Mouse (Mus musculus): Measurements from ENCODE around the gene Cftr. TPM values are rescaled to one million over a fixed set of nuclear protein-coding genes. Genes with fewer than 3 reads are reported as not detected.

Gene Cftr
- 0.08 and 0.15 TPM in 2 replicates for polyA plus RNA-seq (2015; fragmentation: Nextera tagmentation; extraction: Ambion mirVana)

- Histone ChIP-seq H3K36me3 (ENCODE audit: poor library complexity, severe bottlenecking) (no peaks in the 10 kb centered on the region), H3K9me3 (replicated peaks) (no peaks in the 10 kb centered on the region), H3K27me3 (peaks cover 17% of the 10 kb centered on the region; the same call in 1 of the 2 replicates), H3K4me3 (peak within 1 kb of the TSS; percentile 47), H3K4me1 (peaks cover 5% of the 10 kb centered on the region; the same call in 1 of the 2 replicates), H3K9ac (peak within 1 kb of the TSS; percentile 58), H3K4me2 (peak within 1 kb of the TSS; percentile 85), H3K27ac (no peak within 1 kb of the TSS)
- 1% methylated on average over 30 of the region's 45 CpGs for WGBS
- peak; percentile 97 for ATAC-seq
These were observed at the start of gene Cftr for GRCm38 (mm10) chr6:18170311-18170922. Gene Cftr, plus strand, starts transcription at chr6:18170687.

GRCm38 (mm10) chr6:18127206-18127983 lies 43.1 kb upstream of the Cftr start:
- no peak overlapping the region for H3K9ac ChIP-seq
- H3K9me3 ChIP-seq (replicated peaks): no peaks in the 10 kb centered on the region
- no peaks in the 10 kb centered on the region for H3K27me3 ChIP-seq
- ATAC-seq: no peak
- H3K4me1 ChIP-seq: no peaks in the 10 kb centered on the region
- 35% methylated on average over 2 of the region's 2 CpGs for WGBS
- H3K36me3 ChIP-seq (ENCODE audit: poor library complexity, severe bottlenecking): no peaks in the 10 kb centered on the region
- H3K4me2 ChIP-seq: no peak overlapping the region
- no peak overlapping the region for H3K4me3 ChIP-seq
- no peak overlapping the region for H3K27ac ChIP-seq

GRCm38 (mm10) chr6:18128059-18128458 lies 42.4 kb upstream of the Cftr start:
- WGBS: 84% methylated on average over 4 of the region's 4 CpGs
- H3K4me3 ChIP-seq: no peak overlapping the region
- no peak for ATAC-seq
- H3K9ac ChIP-seq: no peak overlapping the region
- H3K27me3 ChIP-seq: no peaks in the 10 kb centered on the region
- no peaks in the 10 kb centered on the region for H3K36me3 ChIP-seq (ENCODE audit: poor library complexity, severe bottlenecking)
- H3K9me3 ChIP-seq (replicated peaks): no peaks in the 10 kb centered on the region
- H3K4me2 ChIP-seq: no peak overlapping the region
- no peak overlapping the region for H3K27ac ChIP-seq
- H3K4me1 ChIP-seq: no peaks in the 10 kb centered on the region

DNA sequence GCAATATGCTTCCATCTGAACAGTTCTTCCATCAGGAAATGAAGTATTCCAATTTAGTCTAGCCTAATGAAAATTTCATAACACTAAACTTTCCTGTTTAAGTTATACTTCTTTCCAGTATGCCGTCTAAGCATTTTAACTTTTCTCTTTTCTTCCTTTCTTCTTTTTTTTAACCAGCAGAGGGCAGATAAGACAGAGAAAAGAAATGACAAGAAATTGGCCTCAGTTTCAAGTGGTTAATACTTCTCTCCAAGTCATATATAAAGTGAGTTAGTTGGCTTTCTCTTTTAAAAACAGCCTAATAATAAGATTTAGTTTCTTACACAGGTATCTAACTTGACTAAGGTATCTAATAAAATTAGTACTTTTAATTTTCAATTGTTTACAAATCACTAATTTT lies 35.2 kb upstream of the Cftr start:
- Histone ChIP-seq H3K27me3 (no peaks in the 10 kb centered on the region), H3K4me1 (no peaks in the 10 kb centered on the region), H3K27ac (no peak overlapping the region), H3K4me3 (no peak overlapping the region), H3K36me3 (ENCODE audit: poor library complexity, severe bottlenecking) (no peaks in the 10 kb centered on the region), H3K9ac (no peak overlapping the region), H3K9me3 (replicated peaks) (no peaks in the 10 kb centered on the region), H3K4me2 (no peak overlapping the region)
- ATAC-seq: no peak
- 66% methylated on average over 1 of the region's 1 CpGs for WGBS

GRCm38 (mm10) chr6:18153031-18153430 lies 17.5 kb upstream of the Cftr start:
- Histone ChIP-seq H3K9ac (no peak overlapping the region), H3K27me3 (no peaks in the 10 kb centered on the region), H3K4me1 (no peaks in the 10 kb centered on the region), H3K9me3 (replicated peaks) (no peaks in the 10 kb centered on the region), H3K4me2 (no peak overlapping the region), H3K27ac (no peak overlapping the region), H3K4me3 (no peak overlapping the region), H3K36me3 (ENCODE audit: poor library complexity, severe bottlenecking) (no peaks in the 10 kb centered on the region)
- ATAC-seq: no peak
- 82% methylated on average over 4 of the region's 4 CpGs for WGBS

DNA sequence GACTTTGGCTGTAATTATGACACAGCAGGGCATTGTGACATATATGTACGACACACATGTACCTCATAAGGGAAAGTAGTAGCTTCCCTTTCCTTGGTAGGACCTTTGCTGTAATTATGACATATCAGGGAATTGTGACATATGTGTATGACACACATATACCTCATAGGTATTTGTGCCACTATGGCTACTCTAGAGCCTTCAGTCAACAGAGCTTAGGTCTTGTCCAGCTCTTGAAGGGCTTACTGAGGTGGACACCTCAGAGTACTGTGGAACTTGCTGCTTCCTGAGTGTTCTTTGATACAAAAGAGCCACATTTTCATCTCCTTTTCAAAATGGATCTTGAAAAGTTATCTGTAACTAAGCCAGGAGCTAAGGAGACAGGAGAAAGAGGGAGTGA lies 869 bp upstream of the Cftr start:
- 82% methylated on average over 1 of the region's 1 CpGs for WGBS
- Histone ChIP-seq H3K27ac (no peak overlapping the region), H3K36me3 (ENCODE audit: poor library complexity, severe bottlenecking) (no peaks in the 10 kb centered on the region), H3K27me3 (peaks cover 17% of the 10 kb centered on the region; the same call in 1 of the 2 replicates), H3K9me3 (replicated peaks) (no peaks in the 10 kb centered on the region), H3K9ac (no peak overlapping the region), H3K4me2 (no peak overlapping the region), H3K4me3 (no peak overlapping the region), H3K4me1 (peaks cover 5% of the 10 kb centered on the region; the same call in 1 of the 2 replicates)
- 0 out of 2 replicates have a peak, but pooled peaks have one; percentile 36 for ATAC-seq

GRCm38 (mm10) chr6:18171614-18172013 lies 1.1 kb downstream of the Cftr start:
- H3K4me3 ChIP-seq: no peak overlapping the region
- no peak overlapping the region for H3K9ac ChIP-seq
- WGBS: 50% methylated on average over 8 of the region's 8 CpGs
- no peaks in the 10 kb centered on the region for H3K36me3 ChIP-seq (ENCODE audit: poor library complexity, severe bottlenecking)
- H3K27ac ChIP-seq: no peak overlapping the region
- H3K4me1 ChIP-seq: peaks cover 5% of the 10 kb centered on the region; the same call in 1 of the 2 replicates
- H3K9me3 ChIP-seq (replicated peaks): no peaks in the 10 kb centered on the region
- peaks cover 17% of the 10 kb centered on the region; the same call in 1 of the 2 replicates for H3K27me3 ChIP-seq
- no peak for ATAC-seq
- no peak overlapping the region for H3K4me2 ChIP-seq

DNA sequence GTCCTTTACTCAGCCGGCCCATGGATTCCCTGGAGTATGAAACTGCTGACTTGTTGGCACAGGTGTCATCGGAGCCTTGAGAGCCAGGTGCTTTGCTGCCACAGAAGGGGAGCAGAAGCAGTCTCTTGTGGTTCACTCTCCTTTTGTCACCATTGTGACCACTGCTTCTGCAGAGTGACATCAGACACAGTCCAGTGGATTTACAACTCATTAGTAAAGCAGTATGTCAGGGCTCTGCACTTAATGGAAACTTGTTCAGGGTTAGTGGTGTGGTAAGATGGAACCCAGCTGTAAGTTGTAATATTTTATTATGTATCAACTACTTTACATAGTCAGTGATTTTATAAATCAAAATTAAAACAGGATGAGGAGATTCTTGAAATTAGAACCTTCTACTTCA lies 7.0 kb downstream of the Cftr start:
- Histone ChIP-seq H3K4me1 (no peaks in the 10 kb centered on the region), H3K36me3 (ENCODE audit: poor library complexity, severe bottlenecking) (no peaks in the 10 kb centered on the region), H3K9ac (no peak overlapping the region), H3K9me3 (replicated peaks) (no peaks in the 10 kb centered on the region), H3K27me3 (no peaks in the 10 kb centered on the region), H3K4me3 (no peak overlapping the region), H3K4me2 (no peak overlapping the region), H3K27ac (no peak overlapping the region)
- ATAC-seq: no peak
- 89% methylated on average over 2 of the region's 2 CpGs for WGBS

DNA sequence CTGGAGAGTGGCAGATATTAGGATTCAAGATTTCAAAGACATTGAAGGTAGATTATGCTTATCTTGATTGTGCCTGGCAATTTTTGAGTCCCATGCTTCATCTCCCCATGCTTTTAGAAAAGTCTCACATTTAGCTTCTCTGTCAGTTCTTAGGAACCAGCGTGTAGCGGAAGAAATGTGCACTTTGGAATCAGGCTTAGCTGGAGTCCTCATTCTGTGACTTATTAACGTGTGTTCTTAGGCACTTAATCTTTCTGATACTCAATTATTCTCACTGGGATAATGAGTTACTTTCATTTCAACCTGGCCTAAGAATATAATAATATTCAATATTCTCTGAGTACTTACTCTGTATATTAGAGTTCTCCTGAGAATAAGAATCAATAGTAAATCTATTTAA lies 10.2 kb downstream of the Cftr start:
- no peak for ATAC-seq
- Histone ChIP-seq H3K27ac (no peak overlapping the region), H3K4me3 (no peak overlapping the region), H3K27me3 (no peaks in the 10 kb centered on the region), H3K36me3 (ENCODE audit: poor library complexity, severe bottlenecking) (no peaks in the 10 kb centered on the region), H3K9me3 (replicated peaks) (no peaks in the 10 kb centered on the region), H3K4me1 (no peaks in the 10 kb centered on the region), H3K4me2 (no peak overlapping the region), H3K9ac (no peak overlapping the region)
- 61% methylated on average over 3 of the region's 3 CpGs for WGBS

DNA sequence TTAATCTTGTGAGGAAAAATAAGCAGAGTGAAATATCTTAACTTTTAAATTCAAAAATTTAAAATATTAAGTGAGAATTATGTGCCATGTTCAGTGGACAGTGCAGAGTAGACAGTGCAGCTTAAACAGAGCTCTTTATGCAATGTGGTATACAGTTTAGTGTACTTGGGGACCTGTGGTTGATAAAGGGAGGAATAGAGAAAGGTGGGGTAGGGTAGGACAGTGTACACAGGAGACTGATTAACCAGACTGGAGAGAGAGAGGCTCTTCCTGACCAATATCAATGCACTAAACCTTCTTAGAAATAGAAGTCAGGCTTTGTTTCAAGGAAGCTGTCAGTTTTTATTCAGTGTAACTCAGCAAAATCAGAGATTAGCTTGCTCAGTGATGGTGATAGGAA lies 12.4 kb downstream of the Cftr start:
- Histone ChIP-seq H3K9ac (no peak overlapping the region), H3K36me3 (ENCODE audit: poor library complexity, severe bottlenecking) (no peaks in the 10 kb centered on the region), H3K4me3 (no peak overlapping the region), H3K4me1 (no peaks in the 10 kb centered on the region), H3K9me3 (replicated peaks) (no peaks in the 10 kb centered on the region), H3K27me3 (no peaks in the 10 kb centered on the region), H3K27ac (no peak overlapping the region), H3K4me2 (no peak overlapping the region)
- no peak for ATAC-seq

DNA sequence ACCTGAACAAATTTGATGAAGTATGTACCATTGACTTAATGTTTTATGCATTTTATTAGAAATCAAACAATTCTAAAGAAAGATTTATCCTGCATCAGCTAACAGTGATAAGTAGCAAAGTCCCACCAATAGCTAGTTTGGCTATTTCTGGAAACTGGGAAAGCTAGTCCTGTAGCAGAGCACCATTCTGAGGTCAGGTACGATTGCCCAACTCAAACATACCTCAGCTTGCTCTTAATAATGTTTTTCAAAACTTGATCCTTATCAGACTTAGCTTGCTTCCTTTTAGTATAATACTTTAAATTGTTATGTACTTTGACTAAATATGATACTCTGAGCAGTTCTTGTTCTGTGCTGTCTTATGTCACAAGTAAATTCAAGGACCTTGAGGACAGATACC lies 50.2 kb downstream of the Cftr start:
- no peaks in the 10 kb centered on the region for H3K9me3 ChIP-seq (replicated peaks)
- no peaks in the 10 kb centered on the region for H3K36me3 ChIP-seq (ENCODE audit: poor library complexity, severe bottlenecking)
- H3K27ac ChIP-seq: no peak overlapping the region
- 76% methylated on average over 1 of the region's 1 CpGs for WGBS
- ATAC-seq: no peak
- no peak overlapping the region for H3K9ac ChIP-seq
- H3K27me3 ChIP-seq: no peaks in the 10 kb centered on the region
- H3K4me1 ChIP-seq: no peaks in the 10 kb centered on the region
- no peak overlapping the region for H3K4me2 ChIP-seq
- H3K4me3 ChIP-seq: no peak overlapping the region

GRCm38 (mm10) chr6:18223206-18223605 lies 52.7 kb downstream of the Cftr start:
- Histone ChIP-seq H3K4me2 (no peak overlapping the region), H3K27me3 (no peaks in the 10 kb centered on the region), H3K4me3 (no peak overlapping the region), H3K27ac (no peak overlapping the region), H3K36me3 (ENCODE audit: poor library complexity, severe bottlenecking) (no peaks in the 10 kb centered on the region), H3K9ac (no peak overlapping the region), H3K9me3 (replicated peaks) (no peaks in the 10 kb centered on the region), H3K4me1 (no peaks in the 10 kb centered on the region)
- no peak for ATAC-seq
- 96% methylated on average over 4 of the region's 4 CpGs for WGBS
